Mouse (Mus musculus): ENCODE measurements around the gene Icosl. TPM values are rescaled to one million over a fixed set of nuclear protein-coding genes. Genes with fewer than 3 reads are reported as not detected.

Gene Icosl
- total and polyA plus RNA-seq, 3 experiments: not detected

DNA sequence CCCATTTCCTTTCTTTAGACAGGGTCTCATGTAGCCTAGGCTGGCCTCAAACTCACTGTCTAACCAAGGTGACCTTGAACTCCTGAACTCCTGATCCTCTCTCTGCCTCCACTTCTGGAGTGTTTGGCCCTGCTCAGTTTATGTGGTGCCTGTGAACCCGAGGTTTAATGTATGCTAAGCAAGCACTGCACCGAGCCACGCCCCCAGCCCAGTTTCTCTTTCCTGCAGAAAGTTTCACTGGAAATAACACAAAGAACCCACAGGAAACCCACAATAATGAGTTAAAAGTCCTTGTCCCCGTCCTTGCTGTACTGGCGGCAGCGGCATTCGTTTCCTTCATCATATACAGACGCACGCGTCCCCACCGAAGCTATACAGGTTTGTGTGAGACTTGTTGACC lies 5.9 kb downstream of the Icosl start:
- Histone ChIP-seq H3K4me3 (ENCODE audit: control insufficient read depth in 1 of 2, insufficient read depth in 1 of 2, low read depth in 2 of 2, low read length in 2 of 2) (no peak overlapping the region), H3K27ac (ENCODE audit: control insufficient read depth, low read depth, low read length) (no peak overlapping the region), H3K4me1 (ENCODE audit: control insufficient read depth in 1 of 2, insufficient read depth in 2 of 2, low read length in 2 of 2) (no peaks in the 10 kb centered on the region), H3K36me3 (ENCODE audit: control insufficient read depth in 1 of 2, insufficient read depth in 2 of 2, low read length in 2 of 2) (no peaks in the 10 kb centered on the region), H3K9ac (ENCODE audit: control insufficient read depth, low read depth, low read length, poor library complexity, severe bottlenecking) (no peak overlapping the region), H3K27me3 (ENCODE audit: control insufficient read depth in 1 of 2, insufficient read depth in 2 of 2, low read length in 2 of 2) (peaks cover 0 to 12% of the 10 kb centered on the region in 2 experiments; a peak in 3 of 4 replicates), H3K79me2 (ENCODE audit: control insufficient read depth, insufficient read depth, low read length, poor library complexity) (no peaks in the 10 kb centered on the region), H3K9me3 (replicated peaks; ENCODE audit: insufficient read depth, low read length) (no peaks in the 10 kb centered on the region)
- DNase-seq (ENCODE audit: low read depth, low spot score): no peak
- TF ChIP-seq CHD2 (IDR thresholded peaks at IDR 0.05; ENCODE audit: low read length): no peak
- no peak for TF ChIP-seq POLR2AphosphoS5 (IDR thresholded peaks at IDR 0.05; ENCODE audit: borderline replicate concordance, low read depth, low read length)
- TF ChIP-seq POLR2A (IDR thresholded peaks at IDR 0.05; ENCODE audit: control insufficient read depth in 1 of 2, insufficient read depth in 1 of 2, low read depth in 1 of 2, low read length in 2 of 2, poor library complexity in 1 of 2): no peak

DNA sequence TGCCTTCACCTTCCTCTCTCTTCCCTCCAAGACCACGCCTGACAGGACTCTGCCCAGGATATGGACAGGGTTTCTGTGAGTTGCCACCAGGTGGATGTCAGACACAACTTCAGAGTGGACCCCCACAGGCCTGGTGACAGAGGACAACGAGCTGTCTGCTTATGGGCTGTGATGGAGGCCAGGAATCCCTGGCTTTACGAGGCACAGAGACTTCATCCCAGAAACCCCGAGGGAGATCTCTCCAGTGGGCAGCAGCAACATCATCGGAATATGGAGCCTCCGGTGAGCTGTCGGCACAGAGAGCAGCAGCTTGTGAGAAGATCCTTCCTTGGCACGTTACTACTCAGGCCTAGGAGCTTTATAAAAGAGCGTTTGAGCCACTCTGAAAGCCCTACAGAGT lies 8.8 kb downstream of the Icosl start:
- Histone ChIP-seq H3K4me1 (ENCODE audit: control insufficient read depth in 1 of 2, insufficient read depth in 2 of 2, low read length in 2 of 2) (no peaks in the 10 kb centered on the region), H3K4me3 (ENCODE audit: control insufficient read depth in 1 of 2, insufficient read depth in 1 of 2, low read depth in 2 of 2, low read length in 2 of 2) (no peak overlapping the region), H3K27me3 (ENCODE audit: control insufficient read depth in 1 of 2, insufficient read depth in 2 of 2, low read length in 2 of 2) (peaks cover 0 to 12% of the 10 kb centered on the region in 2 experiments; a peak in 3 of 4 replicates), H3K9ac (ENCODE audit: control insufficient read depth, low read depth, low read length, poor library complexity, severe bottlenecking) (no peak overlapping the region), H3K9me3 (replicated peaks; ENCODE audit: insufficient read depth, low read length) (no peaks in the 10 kb centered on the region), H3K79me2 (ENCODE audit: control insufficient read depth, insufficient read depth, low read length, poor library complexity) (no peaks in the 10 kb centered on the region), H3K27ac (ENCODE audit: control insufficient read depth, low read depth, low read length) (no peak overlapping the region), H3K36me3 (ENCODE audit: control insufficient read depth in 1 of 2, insufficient read depth in 2 of 2, low read length in 2 of 2) (no peaks in the 10 kb centered on the region)
- no peak for DNase-seq (ENCODE audit: low read depth, low spot score)
- TF ChIP-seq RCOR1 (IDR thresholded peaks at IDR 0.05; ENCODE audit: low read depth, low read length) (no peak), ZNF384 (IDR thresholded peaks at IDR 0.05; ENCODE audit: low read depth, low read length) (no peak), SIN3A (IDR thresholded peaks at IDR 0.05; ENCODE audit: low read length) (no peak), USF1 (IDR thresholded peaks at IDR 0.05; ENCODE audit: low read depth, low read length) (no peak), NELFE (IDR thresholded peaks at IDR 0.05; ENCODE audit: low read depth, low read length) (no peak), USF2 (IDR thresholded peaks at IDR 0.05; ENCODE audit: borderline replicate concordance in 1 of 2, insufficient read depth in 1 of 2, low read depth in 1 of 2, low read length in 2 of 2) (no peak), GABPA (IDR thresholded peaks at IDR 0.05; ENCODE audit: low read depth, low read length) (no peak), CHD1 (IDR thresholded peaks at IDR 0.05; ENCODE audit: low read depth, low read length) (no peak), MXI1 (IDR thresholded peaks at IDR 0.05; ENCODE audit: low read depth, low read length) (no peak), MAFK (IDR thresholded peaks at IDR 0.05; ENCODE audit: borderline replicate concordance, low read depth, low read length) (no peak), RAD21 (IDR thresholded peaks at IDR 0.05; ENCODE audit: low read depth, low read length) (no peak), TBP (IDR thresholded peaks at IDR 0.05; ENCODE audit: low read depth, low read length) (no peak), BHLHE40 (IDR thresholded peaks at IDR 0.05; ENCODE audit: borderline replicate concordance, low read depth, low read length) (no peak), POLR2A (IDR thresholded peaks at IDR 0.05; ENCODE audit: control insufficient read depth in 1 of 2, insufficient read depth in 1 of 2, low read depth in 1 of 2, low read length in 2 of 2, poor library complexity in 1 of 2) (no peak)

Data from MEL (cell line).